Mouse (Mus musculus) embryonic facial prominence, embryonic 12.5 days (tissue): Measurements from ENCODE around the gene Gm10491. TPM values are rescaled to one million over a fixed set of nuclear protein-coding genes. Genes with fewer than 3 reads are reported as not detected.
"Not testable (repeated sequence)": the region's sequence is repeated elsewhere in the genome, so short reads cannot be mapped to it uniquely, and the experiment has no call there.

Experiments
- ATAC-seq: fragments of 200-750 bp; cut with Nextera tagmentation; 2 replicates; pipeline ENCODE4 v1.8.0; 2017; ENCODE audit not compliant: insufficient number of reproducible peaks, insufficient read depth, low FRiP score, low TSS enrichment
- H3K27ac ChIP-seq: fragments of 300-500 bp; sonication (generic); 2 replicates; pipeline ENCODE4 v1.5.1; 2016; ENCODE audit warnings: mild to moderate bottlenecking
- H3K27me3 ChIP-seq: fragments of 300-500 bp; sonication (generic); 2 replicates; pipeline ENCODE4 v1.6.1; 2016; ENCODE audit warnings: mild to moderate bottlenecking, moderate library complexity
- H3K36me3 ChIP-seq: fragments of 300-500 bp; sonication (generic); 2 replicates; pipeline ENCODE4 v1.6.1; 2016; ENCODE audit warnings: mild to moderate bottlenecking
- H3K4me1 ChIP-seq: fragments of 300-500 bp; sonication (generic); 2 replicates; pipeline ENCODE4 v1.6.1; 2016
- H3K4me2 ChIP-seq: fragments of 300-500 bp; sonication (generic); replicated peaks from 2 replicates; pipeline ENCODE4 v1.6.1; 2016; ENCODE audit warnings: mild to moderate bottlenecking, moderate library complexity
- H3K4me3 ChIP-seq: fragments of 300-500 bp; sonication (generic); 2 replicates; pipeline ENCODE4 v1.5.1; 2016; ENCODE audit warnings: mild to moderate bottlenecking
- H3K9ac ChIP-seq: fragments of 300-500 bp; sonication (generic); 2 replicates; pipeline ENCODE4 v1.6.1; 2016; ENCODE audit warnings: mild to moderate bottlenecking, moderate library complexity
- H3K9me3 ChIP-seq: fragments of 300-500 bp; sonication (generic); 2 replicates; pipeline ENCODE4 v1.6.1; 2016; ENCODE audit warnings: mild to moderate bottlenecking, moderate library complexity
- WGBS: fragments of 180-500 bp; shearing (Covaris S2); methylation state at CpG from one replicate; pipeline ENCODE4 v1.1.7; 2016; 5-methylcytosine and 5-hydroxymethylcytosine counted together
- polyA plus RNA-seq: library from polyadenylated mRNA; unstranded; fragments of >200 nt; fragmentation: Nextera tagmentation; extraction: Ambion mirVana; gene quantifications from 2 replicates; pipeline ENCODE4 v1.2.1, GENCODE M21; 2016

The Gm10491 gene
- polyA plus RNA-seq, 1 experiment from 2014 or later = not detected

- Histone ChIP-seq H3K36me3 (no peaks in the 10 kb centered on the region), H3K9me3 (no peaks in the 10 kb centered on the region), H3K9ac (no peak within 1 kb of the TSS; the same call in 1 of the 2 replicates), H3K4me3 (peak within 1 kb of the TSS; percentile 25), H3K4me2 (peak within 1 kb of the TSS; percentile 50), H3K27ac (no peak within 1 kb of the TSS), H3K27me3 (peaks cover 49% of the 10 kb centered on the region), H3K4me1 (no peaks in the 10 kb centered on the region)
- 11% methylated on average over 39 of the region's 40 CpGs for WGBS
- ATAC-seq = peak; percentile 65; the same call in 1 of the 2 replicates
These were observed 12.2 kb upstream of the Gm10491 start, which contains the start of gene Pcsk1n for GRCm38 (mm10) chrX:7919601-7920383. TSS of gene Pcsk1n (plus strand) at chrX:7919822.

- not testable (repeated sequence) for H3K36me3 ChIP-seq, H3K4me3 ChIP-seq, H3K4me2 ChIP-seq, H3K4me1 ChIP-seq, ATAC-seq, H3K9ac ChIP-seq, H3K27ac ChIP-seq, H3K9me3 ChIP-seq
- WGBS = 70% methylated on average over 6 of the region's 6 CpGs
- peaks cover 38% of the 10 kb centered on the region for H3K27me3 ChIP-seq
These were observed 10.3 kb upstream of the Gm10491 start for GRCm38 (mm10) chrX:7917960-7918359.

GRCm38 (mm10) chrX:7915669-7916068, 8.0 kb upstream of the Gm10491 start:
- peaks cover 17% of the 10 kb centered on the region for H3K27me3 ChIP-seq
- not testable (repeated sequence) for ATAC-seq, H3K4me2 ChIP-seq, H3K27ac ChIP-seq, H3K4me3 ChIP-seq, H3K4me1 ChIP-seq, H3K9ac ChIP-seq, H3K36me3 ChIP-seq, H3K9me3 ChIP-seq
- WGBS = 22% methylated on average over 3 of the region's 3 CpGs

- Histone ChIP-seq H3K4me2 (no peak overlapping the region), H3K4me1 (no peaks in the 10 kb centered on the region), H3K9me3 (no peaks in the 10 kb centered on the region), H3K36me3 (peaks cover 4% of the 10 kb centered on the region), H3K4me3 (no peak overlapping the region), H3K27me3 (no peaks in the 10 kb centered on the region), H3K9ac (no peak overlapping the region), H3K27ac (no peak overlapping the region)
- WGBS = 49% methylated on average over 6 of the region's 6 CpGs
- no peak for ATAC-seq
These were observed 2.8 kb upstream of the Gm10491 start for GRCm38 (mm10) chrX:7910473-7910872.

- H3K4me2 ChIP-seq, H3K9ac ChIP-seq, H3K36me3 ChIP-seq, H3K9me3 ChIP-seq, H3K4me3 ChIP-seq, H3K4me1 ChIP-seq, H3K27me3 ChIP-seq, H3K27ac ChIP-seq, ATAC-seq: not testable (repeated sequence)
- WGBS = 90% methylated on average over 4 of the region's 4 CpGs
These were observed 1.6 kb upstream of the Gm10491 start, which contains the start of gene Gm10490 for GRCm38 (mm10) chrX:7909242-7909641. TSS of gene Gm10490 (plus strand) at chrX:7909542.

- H3K27me3 ChIP-seq = no peaks in the 10 kb centered on the region
- WGBS = 95% methylated on average over 5 of the region's 5 CpGs
- no peak overlapping the region for H3K4me2 ChIP-seq
- ATAC-seq = no peak
- no peaks in the 10 kb centered on the region for H3K4me1 ChIP-seq
- H3K36me3 ChIP-seq = peaks cover 4% of the 10 kb centered on the region
- H3K9me3 ChIP-seq = no peaks in the 10 kb centered on the region
- no peak overlapping the region for H3K9ac ChIP-seq
- H3K27ac ChIP-seq = no peak overlapping the region
- H3K4me3 ChIP-seq = no peak overlapping the region
These were observed 3.2 kb downstream of the Gm10491 start for GRCm38 (mm10) chrX:7904441-7904840.

- peaks cover 4% of the 10 kb centered on the region; the same call in 1 of the 2 replicates for H3K36me3 ChIP-seq
- peak within 1 kb of the TSS; percentile 52 for H3K4me3 ChIP-seq
- peak within 1 kb of the TSS; percentile 83 for H3K27ac ChIP-seq
- H3K9ac ChIP-seq = peak within 1 kb of the TSS; percentile 62
- peaks cover 4% of the 10 kb centered on the region; the same call in 1 of the 2 replicates for H3K4me1 ChIP-seq
- ATAC-seq = peak; percentile 97
- no peaks in the 10 kb centered on the region for H3K9me3 ChIP-seq
- 14% methylated on average over 62 of the region's 62 CpGs for WGBS
- no peaks in the 10 kb centered on the region for H3K27me3 ChIP-seq
- H3K4me2 ChIP-seq = peak within 1 kb of the TSS; percentile 53
These were observed 8.5 kb downstream of the Gm10491 start, which contains the start of the genes Pqbp1 and Timm17b for GRCm38 (mm10) chrX:7898880-7899874. TSS of gene Pqbp1 (minus strand) at chrX:7899269. TSS of gene Timm17b (plus strand) at chrX:7899357.

GRCm38 (mm10) chrX:7898211-7898610, 9.4 kb downstream of the Gm10491 start:
- no peak overlapping the region for H3K27ac ChIP-seq

GRCm38 (mm10) chrX:7883841-7884567, 23.6 kb downstream of the Gm10491 start, which contains the start of gene Slc35a2:
TSS of gene Slc35a2 (plus strand) at chrX:7884028.
- Histone ChIP-seq H3K4me1 (peaks cover 3% of the 10 kb centered on the region; the same call in 1 of the 2 replicates), H3K9ac (peak within 1 kb of the TSS; percentile 19), H3K4me2 (peak within 1 kb of the TSS; percentile 59), H3K9me3 (no peaks in the 10 kb centered on the region), H3K4me3 (peak within 1 kb of the TSS; percentile 58), H3K27me3 (no peaks in the 10 kb centered on the region), H3K36me3 (0 out of 2 replicates have a peak, but pooled peaks cover 3% of the 10 kb centered on the region), H3K27ac (peak within 1 kb of the TSS; percentile 61; the same call in 1 of the 2 replicates)
- 21% methylated on average over 47 of the region's 49 CpGs for WGBS
- peak; percentile 82 for ATAC-seq

More at GRCm38 (mm10) chrX:7898211-7898610, 9.4 kb downstream of the Gm10491 start:
- WGBS = 37% methylated on average over 13 of the region's 13 CpGs
- Histone ChIP-seq H3K4me3 (peak overlapping the region; percentile 52), H3K36me3 (peaks cover 4% of the 10 kb centered on the region; the same call in 1 of the 2 replicates), H3K9ac (peak overlapping the region; percentile 48; the same call in 1 of the 2 replicates), H3K9me3 (no peaks in the 10 kb centered on the region), H3K4me1 (peaks cover 4% of the 10 kb centered on the region; the same call in 1 of the 2 replicates), H3K4me2 (peak overlapping the region; percentile 53), H3K27me3 (no peaks in the 10 kb centered on the region)
- no peak for ATAC-seq

- H3K4me1 ChIP-seq = peaks cover 1% of the 10 kb centered on the region; the same call in 1 of the 2 replicates
- peak overlapping the region; percentile 28 for H3K4me2 ChIP-seq
- H3K9ac ChIP-seq = no peak overlapping the region
- no peak for ATAC-seq
- H3K27ac ChIP-seq = no peak overlapping the region
- WGBS = 15% methylated on average over 11 of the region's 11 CpGs
- no peaks in the 10 kb centered on the region for H3K36me3 ChIP-seq
- H3K4me3 ChIP-seq = no peak overlapping the region
- no peaks in the 10 kb centered on the region for H3K27me3 ChIP-seq
- no peaks in the 10 kb centered on the region for H3K9me3 ChIP-seq
These were observed 27.8 kb downstream of the Gm10491 start for GRCm38 (mm10) chrX:7879819-7880218.
